Mouse (Mus musculus) layer of hippocampus, adult 2 months (tissue): ENCODE data around the gene 4930470P17Rik. TPM values are rescaled to one million over a fixed set of nuclear protein-coding genes. Genes with fewer than 3 reads are reported as not detected.

Experiments
- DNase-seq, 2 experiments: peaks; one replicate each; pipeline ENCODE4 v3.0.0; 2022; ENCODE audit warnings: low spot score in 2 of 2
- H3K27ac ChIP-seq: fragments of 200-600 bp; 2 replicates; pipeline ENCODE4 v1.8.1; 2022
- H3K4me3 ChIP-seq: fragments of 200-600 bp; 2 replicates; pipeline ENCODE4 v1.8.1; 2022; ENCODE audit warnings: mild to moderate bottlenecking
- CTCF ChIP-seq: fragments of 200-600 bp; conservative IDR thresholded peaks from 2 replicates; pipeline ENCODE4 v1.8.1; 2022; ENCODE audit warnings: antibody characterized with exemption, mild to moderate bottlenecking, moderate library complexity
- total RNA-seq, 2 experiments: library from RNA; stranded (reverse); gene quantifications; 2 replicates each; pipeline ENCODE4 v1.2.3; 2021

Gene 4930470P17Rik
- total RNA-seq, 2 experiments from 2014 or later = not detected

DNA sequence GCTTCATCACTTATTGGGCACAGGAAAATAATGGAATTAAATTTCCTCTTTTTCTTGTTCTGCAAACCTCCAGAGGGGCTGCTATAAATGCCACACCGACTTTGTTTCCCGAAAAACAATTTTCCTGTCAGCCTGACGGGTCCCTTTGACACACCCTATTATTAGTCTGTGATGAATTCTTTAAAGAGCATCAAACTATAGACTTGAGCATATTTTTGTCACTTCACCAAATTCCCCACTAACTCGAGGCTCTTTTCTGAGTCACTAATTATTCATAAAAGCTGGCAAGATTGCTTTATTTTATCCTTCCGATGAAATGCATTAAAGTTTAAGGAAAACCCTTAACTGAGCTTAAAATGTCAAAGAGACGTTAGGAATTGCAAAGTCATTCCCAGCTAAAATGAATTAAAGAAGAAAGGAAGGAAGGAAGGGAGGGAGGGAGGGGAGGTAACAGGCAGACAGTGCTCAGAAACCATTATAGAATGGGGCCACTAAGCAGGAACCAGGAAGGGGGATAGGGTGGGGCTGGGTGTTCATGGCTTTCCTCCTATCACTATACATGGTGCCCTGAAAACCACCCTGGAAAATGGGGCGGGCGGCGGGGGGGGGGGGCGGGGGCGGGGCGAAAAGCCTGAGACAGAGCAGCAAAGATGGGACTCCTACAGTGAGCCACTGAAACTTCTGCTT lies 67.6 kb downstream of the 4930470P17Rik start:
- Histone ChIP-seq H3K4me3 (no peak overlapping the region), H3K27ac (no peak overlapping the region)
- no peak for DNase-seq
- no peak for TF ChIP-seq CTCF

DNA sequence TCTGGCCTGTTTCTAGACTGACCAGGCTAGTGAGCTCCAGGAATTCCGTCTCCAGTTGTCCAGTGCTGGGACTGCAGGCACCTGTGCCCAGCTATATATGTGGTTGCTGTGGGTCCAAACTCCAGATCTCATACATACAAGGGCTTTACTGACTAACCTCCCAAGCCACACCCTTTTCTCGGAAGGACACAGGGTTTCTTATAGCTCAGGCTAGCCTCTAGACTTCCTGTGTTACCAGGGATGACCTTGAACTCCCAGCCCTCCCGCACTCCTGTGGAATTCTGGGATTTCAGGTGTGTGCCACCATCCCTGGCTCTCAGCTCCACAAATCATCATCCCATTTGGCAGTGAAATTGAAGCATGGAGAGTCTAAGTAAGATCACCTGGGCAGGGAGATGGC lies 71.6 kb downstream of the 4930470P17Rik start:
- Histone ChIP-seq H3K27ac (no peak overlapping the region), H3K4me3 (no peak overlapping the region)
- DNase-seq = no peak
- no peak for TF ChIP-seq CTCF

- Histone ChIP-seq H3K27ac (no peak overlapping the region), H3K4me3 (no peak overlapping the region)
- no peak for TF ChIP-seq CTCF
- no peak for DNase-seq
Observed at GRCm38 (mm10) chr2:170529766-170530165, 72.1 kb downstream of the 4930470P17Rik start.

Other genes with a start within 250 kb of the 4930470P17Rik start
- gene Bcas1, start 174.2 kb downstream of the 4930470P17Rik start, total RNA-seq = 10 to 100 TPM; 59.4 to 69.6 TPM
- 10 to 100 TPM; 28.6 to 32.2 TPM for gene Pfdn4, start 105.6 kb downstream of the 4930470P17Rik start, total RNA-seq
- gene Cyp24a1, start 104.9 kb downstream of the 4930470P17Rik start, total RNA-seq = not detected
- 10 to 100 TPM; 12.5 to 14.7 TPM for gene Dok5, start 129.8 kb upstream of the 4930470P17Rik start, total RNA-seq